Mouse (Mus musculus) adrenal gland, adult 18-20 months (tissue): ENCODE measurements around the gene Parva. TPM values are rescaled to one million over a fixed set of nuclear protein-coding genes. Genes with fewer than 3 reads are reported as not detected.

ENCODE experiments used
- DNase-seq, 2 experiments: peaks; one replicate each; pipeline ENCODE4 v3.0.0; 2021 to 2022; ENCODE audit warnings: low spot score in 2 of 2
- total RNA-seq, 2 experiments: library from RNA; stranded (reverse); gene quantifications; 1 replicate in 1 of 2; 2 replicates in 1 of 2; pipeline ENCODE4 v1.2.3; 2021

Gene Parva
- total RNA-seq, 2 experiments from 2014 or later, result 81.0 to 83.7 TPM

DNA sequence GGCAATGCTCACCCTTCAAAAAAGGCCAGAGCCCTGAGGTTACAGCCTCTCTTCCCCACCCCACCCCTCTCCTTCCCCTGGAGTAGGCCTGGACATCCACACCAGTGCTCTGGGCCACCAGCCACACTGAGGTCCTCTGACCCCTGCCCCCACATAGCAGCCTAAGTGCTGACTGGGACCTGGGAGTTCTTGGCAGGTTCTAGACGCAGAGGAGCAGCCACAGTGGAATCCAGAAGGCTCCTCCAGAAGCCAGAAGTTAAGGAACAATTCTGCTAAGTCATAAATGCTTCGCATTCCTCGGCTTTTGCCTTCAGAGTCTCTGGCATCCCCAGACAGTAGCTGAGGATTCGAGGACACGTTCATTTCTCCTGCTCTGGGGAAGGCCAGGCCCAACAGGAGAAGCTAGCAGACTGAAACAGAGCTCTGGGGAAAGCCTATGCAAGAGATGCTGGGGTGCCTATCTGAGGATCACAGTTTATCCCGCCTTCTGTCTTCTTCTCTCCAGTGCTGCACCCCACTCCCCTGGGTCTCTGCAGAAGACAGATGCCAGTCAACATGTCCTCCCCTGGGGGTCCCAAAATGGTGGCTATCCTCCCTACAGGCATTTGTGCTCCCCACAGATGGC lies 168.0 kb downstream of the Parva start:
- no peak for DNase-seq

DNA sequence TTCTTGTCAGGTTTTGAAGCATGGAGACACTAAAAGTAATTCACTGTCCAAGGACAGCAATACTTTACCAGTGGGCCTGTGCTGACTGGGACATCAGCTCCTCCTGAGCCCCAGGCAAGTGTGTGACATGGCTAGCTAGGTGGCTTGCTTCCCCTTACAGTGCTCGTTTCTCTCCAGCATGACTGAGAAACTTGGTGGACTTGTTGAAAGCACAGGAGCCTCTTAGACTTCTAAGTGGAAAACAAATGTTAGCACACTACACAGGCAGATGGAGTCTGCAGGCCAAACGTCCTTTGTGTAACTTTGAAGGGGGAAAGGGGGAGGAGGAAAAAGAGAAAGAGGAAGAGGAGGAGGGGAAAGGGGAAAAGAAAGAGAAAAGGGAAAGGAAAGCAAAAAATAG lies 172.3 kb downstream of the Parva start:
- DNase-seq, result no peak

GRCm38 (mm10) chr7:112600163-112600562 lies 172.9 kb downstream of the Parva start:
- DNase-seq, result no peak

GRCm38 (mm10) chr7:112602966-112603365 lies 175.7 kb downstream of the Parva start:
- DNase-seq, result no peak

DNA sequence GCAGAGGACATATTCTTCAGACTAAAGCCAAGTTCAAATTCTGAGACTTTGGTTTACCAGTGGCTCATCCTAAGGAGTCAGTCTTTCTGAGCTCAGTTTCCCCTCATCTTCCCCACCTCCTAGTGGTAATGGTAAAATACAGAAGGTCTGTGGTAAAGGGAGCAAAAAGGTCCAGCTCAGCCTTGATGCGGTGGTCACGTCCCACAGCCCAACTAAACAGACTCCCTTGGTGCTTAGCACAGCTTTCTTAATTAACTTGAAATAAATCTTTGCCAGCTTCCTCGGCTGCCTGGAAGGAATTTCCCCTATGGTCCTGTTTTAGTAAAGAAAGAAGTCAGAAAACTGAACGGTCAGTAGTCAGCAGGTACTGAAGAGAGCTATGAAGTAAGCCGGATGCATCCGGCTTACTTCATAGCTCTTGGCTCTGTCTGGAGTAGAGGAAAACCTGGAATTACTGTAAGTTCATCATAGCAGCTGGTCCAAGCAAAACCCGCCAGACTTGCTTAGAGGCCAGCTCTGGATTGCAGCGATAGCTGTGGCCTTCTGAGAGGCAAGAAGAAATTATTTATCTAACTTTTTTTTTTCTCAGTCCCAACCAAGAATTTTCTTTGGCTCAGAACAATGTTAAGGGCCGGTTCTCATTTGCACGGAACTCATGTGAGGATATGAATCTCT lies 176.3 kb downstream of the Parva start:
- no peak for DNase-seq

- no peak for DNase-seq
Measured at GRCm38 (mm10) chr7:112604209-112604608, 176.9 kb downstream of the Parva start.

GRCm38 (mm10) chr7:112614046-112614790 lies 186.9 kb downstream of the Parva start:
- no peak for DNase-seq

- peak in 1 of 2 experiments; percentile 44 for DNase-seq
Measured at GRCm38 (mm10) chr7:112614791-112615668, 187.7 kb downstream of the Parva start.

- DNase-seq, result no peak
Measured at GRCm38 (mm10) chr7:112620322-112621179, 193.2 kb downstream of the Parva start.

DNA sequence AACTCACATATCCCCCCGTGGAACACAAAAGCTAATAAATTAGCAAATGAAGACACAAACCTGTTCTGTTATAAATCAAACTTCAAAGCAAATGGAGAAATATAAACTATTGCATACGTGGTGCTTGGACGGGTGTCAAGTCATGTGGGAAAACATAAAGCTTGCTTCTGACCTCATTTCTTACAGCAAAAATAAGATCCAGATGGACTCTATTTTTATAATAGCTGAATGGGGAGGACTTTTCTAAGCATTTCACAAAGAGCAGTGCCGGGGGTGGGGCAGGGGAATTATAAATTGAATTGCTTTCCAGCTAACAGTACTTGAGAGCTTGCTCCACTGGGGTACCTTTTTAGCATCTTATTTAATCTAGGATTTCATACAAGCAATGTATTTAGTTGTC lies 200.2 kb downstream of the Parva start:
- DNase-seq, result no peak

DNA sequence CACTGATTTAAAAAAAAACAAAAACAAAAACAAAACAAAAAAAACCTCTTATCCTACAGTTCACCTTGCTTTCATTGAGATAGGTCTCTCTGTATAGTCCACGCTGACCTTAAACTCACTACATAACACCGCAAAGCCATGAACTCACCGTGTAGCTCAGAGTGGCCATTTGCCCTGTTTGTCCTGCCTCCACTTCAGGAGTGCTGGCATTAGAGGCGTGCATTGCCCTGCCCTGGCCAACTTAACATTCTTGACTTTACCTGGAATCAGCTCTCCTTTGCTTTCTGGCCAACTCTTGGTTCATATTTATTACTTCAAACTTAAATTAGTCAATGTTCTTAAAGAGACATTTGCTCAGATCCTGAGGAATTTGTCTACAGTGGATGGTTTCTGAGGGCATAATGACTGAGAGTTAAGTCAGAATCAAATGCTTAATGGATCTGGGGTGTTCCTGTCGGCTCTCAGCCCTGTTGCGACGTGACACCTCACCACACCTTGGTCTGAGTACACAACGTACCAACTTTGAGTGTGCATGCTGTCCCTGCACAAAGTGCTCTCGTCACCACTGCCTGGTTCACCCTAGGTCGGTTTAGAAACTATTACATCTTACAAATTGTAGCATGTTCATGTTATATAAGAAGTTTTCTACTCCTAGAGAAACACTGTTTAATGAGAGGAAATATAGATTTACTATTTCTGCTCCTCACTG lies 207.4 kb downstream of the Parva start:
- no peak for DNase-seq

- DNase-seq, result no peak
Measured at GRCm38 (mm10) chr7:112635936-112636335, 208.6 kb downstream of the Parva start.

Other genes with a start within 250 kb of the Parva start
- 10 to 100 TPM in 1 of 2 experiments, 1 to 10 TPM in 1; 9.1 to 17.9 TPM for gene Mical2, start 201.6 kb upstream of the Parva start, total RNA-seq